ENCODE assay signal across 9 mouse cellular contexts in the genomic region with DNA sequence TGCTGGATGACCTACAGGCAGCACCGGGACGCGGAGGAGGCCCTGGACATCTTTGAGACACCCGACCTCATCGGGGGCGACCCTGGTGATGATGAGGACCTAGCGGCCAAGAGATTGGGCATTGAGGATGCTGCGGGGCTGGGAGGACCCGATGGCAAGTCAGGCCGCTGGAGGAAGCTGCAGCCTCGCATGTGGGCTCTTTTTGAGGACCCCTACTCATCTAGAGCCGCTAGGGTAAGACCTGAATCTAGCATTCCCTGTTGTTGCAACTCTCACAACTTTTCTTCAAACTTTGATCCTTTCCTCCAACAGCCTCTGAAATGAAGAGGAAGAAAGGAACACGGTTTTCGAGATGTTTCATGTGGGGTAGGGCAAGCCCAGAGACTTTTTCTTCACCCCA. TPM values are rescaled to one million over a fixed set of nuclear protein-coding genes. Genes with fewer than 3 reads are reported as not detected.
DNase-seq lines count a peak whose midpoint lies in the region; ATAC-seq and TF ChIP-seq lines count a peak whose summit lies in the region.
"Had no signal": no experiment of that assay in that cellular context is flagged by ENCODE, and none has a peak within 500 bp of the region (broad histone marks: within the 10 kb centered on the region; RNA-seq: fewer than 3 reads in every experiment).

No protein-coding gene starts in this region.

- H3K27me3 ChIP-seq in embryonic facial prominence, embryonic 13.5 days: peaks cover 70% of the 10 kb centered on the region
- peaks cover 9% of the 10 kb centered on the region for H3K27me3 ChIP-seq in hindbrain, embryonic 15.5 days
- H3K27me3 ChIP-seq in midbrain, embryonic 14.5 days (ENCODE audit: control insufficient read depth, insufficient read depth, low read length): peaks cover 16% of the 10 kb centered on the region
- H3K27me3 ChIP-seq in cerebellum, adult 2 months (ENCODE audit: control insufficient read depth, insufficient read depth, low read length): peaks cover 3% of the 10 kb centered on the region; the same call in 1 of the 2 replicates
- H3K27me3 ChIP-seq: Patski had no signal

- peak overlapping the region; percentile 69; the same call in 1 of the 2 replicates for H3K9ac ChIP-seq in embryonic facial prominence, embryonic 13.5 days
- peak overlapping the region; percentile 55 for H3K9ac ChIP-seq in hindbrain, embryonic 15.5 days
- H3K9ac ChIP-seq in midbrain, embryonic 14.5 days (replicated peaks; ENCODE audit: low read length): peak overlapping the region; percentile 55

- H3K36me3 ChIP-seq in embryonic facial prominence, embryonic 13.5 days: no peaks in the 10 kb centered on the region
- no peaks in the 10 kb centered on the region for H3K36me3 ChIP-seq in hindbrain, embryonic 15.5 days
- H3K36me3 ChIP-seq in midbrain, embryonic 14.5 days (ENCODE audit: control insufficient read depth, insufficient read depth, low read length): no peaks in the 10 kb centered on the region

- H3K4me2 ChIP-seq in embryonic facial prominence, embryonic 13.5 days: peak overlapping the region; percentile 94
- H3K4me2 ChIP-seq in hindbrain, embryonic 15.5 days: peak overlapping the region; percentile 93
- peak overlapping the region; percentile 98 for H3K4me2 ChIP-seq in midbrain, embryonic 14.5 days (ENCODE audit: low read length)

- no peaks in the 10 kb centered on the region for H3K9me3 ChIP-seq in embryonic facial prominence, embryonic 13.5 days
- no peaks in the 10 kb centered on the region for H3K9me3 ChIP-seq in hindbrain, embryonic 15.5 days
- no peaks in the 10 kb centered on the region for H3K9me3 ChIP-seq in midbrain, embryonic 14.5 days (ENCODE audit: control insufficient read depth, low read length)

- peak; percentile 4 for DNase-seq in kidney, postnatal 10 days
- no peak for DNase-seq in kidney, adult 18-20 months
- no peak for DNase-seq in midbrain, embryonic 14.5 days
- DNase-seq in right cerebral cortex, postnatal 14 days: no peak
- no peak for DNase-seq in cerebellum, adult 2 months

- no peak for TF ChIP-seq CTCF in cerebellum, adult 2 months (IDR thresholded peaks at IDR 0.05; ENCODE audit: borderline replicate concordance, insufficient read depth, low read depth, low read length)

- ATAC-seq in embryonic facial prominence, embryonic 13.5 days (ENCODE audit: insufficient number of reproducible peaks, insufficient read depth, low FRiP score, low TSS enrichment, low read depth): no peak
- no peak for ATAC-seq in hindbrain, embryonic 15.5 days (ENCODE audit: low FRiP score, low read depth)
- no peak for ATAC-seq in midbrain, embryonic 14.5 days (ENCODE audit: low FRiP score, low TSS enrichment)
- no peak for ATAC-seq in granulocyte monocyte progenitor cell, adult 5-6 weeks (replicated peaks; ENCODE audit: poor library complexity, severe bottlenecking)
- ATAC-seq: Patski had no signal

- WGBS in embryonic facial prominence, embryonic 13.5 days: 11% methylated on average over 14 of the region's 14 CpGs
- 14% methylated on average over 14 of the region's 14 CpGs for WGBS in hindbrain, embryonic 15.5 days
- 12% methylated on average over 14 of the region's 14 CpGs for WGBS in midbrain, embryonic 14.5 days
- WGBS in cerebellum, adult 2 months: 19% methylated on average over 14 of the region's 14 CpGs

- no peak for TF ChIP-seq POLR2A in cerebellum, adult 2 months (IDR thresholded peaks at IDR 0.05; ENCODE audit: borderline replicate concordance, insufficient read depth, low read length)

- H3K4me1 ChIP-seq in embryonic facial prominence, embryonic 13.5 days: peaks cover 20% of the 10 kb centered on the region
- peaks cover 17% of the 10 kb centered on the region; the same call in 1 of the 2 replicates for H3K4me1 ChIP-seq in hindbrain, embryonic 15.5 days (replicated peaks)
- 0 out of 2 replicates have a peak, but pooled peaks cover 9% of the 10 kb centered on the region for H3K4me1 ChIP-seq in midbrain, embryonic 14.5 days (ENCODE audit: control insufficient read depth, insufficient read depth, low read length)
- H3K4me1 ChIP-seq in cerebellum, adult 2 months (ENCODE audit: control insufficient read depth, insufficient read depth, low read length): peaks cover 10% of the 10 kb centered on the region; the same call in 1 of the 2 replicates

- H3K27ac ChIP-seq in embryonic facial prominence, embryonic 13.5 days: no peak overlapping the region
- H3K27ac ChIP-seq in hindbrain, embryonic 15.5 days (replicated peaks): no peak overlapping the region
- H3K27ac ChIP-seq in midbrain, embryonic 14.5 days (replicated peaks; ENCODE audit: low read depth, low read length): no peak overlapping the region
- H3K27ac ChIP-seq in cerebellum, adult 2 months (ENCODE audit: insufficient read depth, low read length): no peak overlapping the region

- peak overlapping the region; percentile 56 for H3K4me3 ChIP-seq in embryonic facial prominence, embryonic 13.5 days
- H3K4me3 ChIP-seq in hindbrain, embryonic 15.5 days: peak overlapping the region; percentile 47
- peak overlapping the region; percentile 61 for H3K4me3 ChIP-seq in midbrain, embryonic 14.5 days (replicated peaks; ENCODE audit: low read depth, low read length)
- H3K4me3 ChIP-seq in cerebellum, adult 2 months (replicated peaks; ENCODE audit: insufficient read depth, low read depth, low read length): no peak overlapping the region

RNA-seq across cellular contexts. Expression of a gene that starts 1.2 kb away (rescaled TPM):
- polyA plus RNA-seq in embryonic facial prominence, embryonic 13.5 days (2015; fragmentation: Nextera tagmentation; extraction: Ambion mirVana): 0.89 and 1.2 TPM in 2 replicates
- polyA plus RNA-seq in hindbrain, embryonic 15.5 days (2015; fragmentation: Nextera tagmentation; extraction: Ambion mirVana): 7.1 and 7.7 TPM in 2 replicates
- polyA plus RNA-seq in midbrain, embryonic 14.5 days (2014; fragmentation: Nextera tagmentation; extraction: Ambion mirVana): 5.4 and 6.3 TPM in 2 replicates
- 16.3 and 21.1 TPM in 2 replicates for polyA plus RNA-seq in cerebellum, adult 2 months (2012; rRNA removed)
- not detected in 2 replicates for total RNA-seq in granulocyte monocyte progenitor cell, adult 5-6 weeks (2014; fragmentation: Nextera tagmentation)
- total RNA-seq in granulocyte monocyte progenitor cell, adult 5-6 weeks (2017): not detected in 2 replicates
